Mouse (Mus musculus): ENCODE data around the gene Kif2c. TPM values are rescaled to one million over a fixed set of nuclear protein-coding genes. Genes with fewer than 3 reads are reported as not detected.
A peak's percentile ranks its signal among the peaks of the same experiment; 100 is the strongest.

Gene Kif2c
- total RNA-seq, 2 experiments from 2014 or later, result 13.2 to 16.7 TPM

GRCm38 (mm10) chr4:117123546-117124217 is 58.8 kb downstream of the Kif2c start:
- no peak for ATAC-seq (replicated peaks; ENCODE audit: low FRiP score, poor library complexity, severe bottlenecking)

GRCm38 (mm10) chr4:117122209-117122608 is 60.2 kb downstream of the Kif2c start:
- no peak for ATAC-seq (replicated peaks; ENCODE audit: low FRiP score, poor library complexity, severe bottlenecking)

GRCm38 (mm10) chr4:117120445-117121414 is 61.7 kb downstream of the Kif2c start:
- peak; percentile 73 for ATAC-seq (replicated peaks; ENCODE audit: low FRiP score, poor library complexity, severe bottlenecking)

DNA sequence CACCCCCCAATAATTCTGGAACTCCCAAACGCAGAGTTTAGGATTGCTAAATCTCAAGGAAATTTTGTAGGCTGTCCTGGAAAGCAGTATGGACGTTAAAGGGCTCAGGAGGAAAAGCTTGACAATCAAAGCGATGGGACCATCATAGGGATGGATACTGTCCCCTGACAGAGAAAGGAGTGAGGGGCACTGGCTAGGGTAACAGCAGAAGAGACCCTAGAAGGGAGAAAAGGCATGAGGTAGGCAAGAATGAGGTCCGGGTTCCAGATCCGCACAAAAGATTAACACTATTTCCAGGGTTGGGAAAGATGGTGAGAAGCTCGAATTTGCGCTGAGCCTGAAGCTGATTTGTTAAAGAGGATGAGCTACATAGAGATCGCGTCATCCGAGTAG is 62.4 kb downstream of the Kif2c start:
- no peak; the same call in 1 of the 2 replicates for ATAC-seq (replicated peaks; ENCODE audit: low FRiP score, poor library complexity, severe bottlenecking)

DNA sequence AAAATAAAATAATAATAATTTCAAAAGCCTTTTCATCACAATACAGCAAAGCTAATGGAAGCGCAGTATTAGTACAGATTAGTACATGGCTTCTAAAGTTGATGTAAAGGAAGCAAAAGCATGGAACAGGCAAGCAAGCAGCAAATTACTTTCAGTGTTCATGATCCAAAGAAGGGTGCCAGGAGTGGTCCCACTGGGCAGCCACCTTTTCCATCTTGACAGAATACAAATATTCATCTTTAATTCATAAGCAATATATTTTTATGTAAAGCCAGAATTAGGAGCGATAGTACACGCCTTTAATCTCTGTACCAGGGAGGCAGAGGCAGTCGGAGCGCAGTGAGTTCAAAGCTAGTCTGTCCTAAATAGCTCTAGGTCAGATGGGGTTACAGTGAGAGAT is 62.8 kb downstream of the Kif2c start:
- no peak for ATAC-seq (replicated peaks; ENCODE audit: low FRiP score, poor library complexity, severe bottlenecking)

GRCm38 (mm10) chr4:117117931-117118330 is 64.5 kb downstream of the Kif2c start:
- ATAC-seq (replicated peaks; ENCODE audit: low FRiP score, poor library complexity, severe bottlenecking), result no peak

- ATAC-seq (replicated peaks; ENCODE audit: low FRiP score, poor library complexity, severe bottlenecking), result no peak
Measured at GRCm38 (mm10) chr4:117115592-117115991, 66.8 kb downstream of the Kif2c start.

GRCm38 (mm10) chr4:117113237-117113636 is 69.2 kb downstream of the Kif2c start:
- ATAC-seq (replicated peaks; ENCODE audit: low FRiP score, poor library complexity, severe bottlenecking), result no peak

- no peak for ATAC-seq (replicated peaks; ENCODE audit: low FRiP score, poor library complexity, severe bottlenecking)
Measured at GRCm38 (mm10) chr4:117110985-117111384, 71.5 kb downstream of the Kif2c start.

- no peak for ATAC-seq (replicated peaks; ENCODE audit: low FRiP score, poor library complexity, severe bottlenecking)
Measured at GRCm38 (mm10) chr4:117110249-117110648, 72.2 kb downstream of the Kif2c start.

Other genes starting within 250 kb of the Kif2c start
- 731 and 769 TPM in 2 replicates for gene Urod, start 188.2 kb downstream of the Kif2c start, total RNA-seq (2015; ENCODE audit: low replicate concordance)
- gene Urod, start 188.2 kb downstream of the Kif2c start, total RNA-seq (2017; ENCODE audit: low replicate concordance), result 989 and 1,487 TPM in 2 replicates
- 5.8 and 7.9 TPM in 2 replicates for gene Hectd3, start 187.3 kb downstream of the Kif2c start, total RNA-seq (2015; ENCODE audit: low replicate concordance)
- gene Hectd3, start 187.3 kb downstream of the Kif2c start, total RNA-seq (2017; ENCODE audit: low replicate concordance), result 7.8 and 12.3 TPM in 2 replicates
- gene Eif2b3, start 163.2 kb downstream of the Kif2c start, total RNA-seq (2015; ENCODE audit: low replicate concordance), result 11.9 and 20.1 TPM in 2 replicates
- gene Eif2b3, start 163.2 kb downstream of the Kif2c start, total RNA-seq (2017; ENCODE audit: low replicate concordance), result 7.2 and 10.0 TPM in 2 replicates
- gene Ptch2, start 86.6 kb downstream of the Kif2c start, total RNA-seq (2015; ENCODE audit: low replicate concordance), result 0.19 and 0.21 TPM in 2 replicates
- 0.09 TPM in 1 of 2 replicates, not detected in the other for gene Ptch2, start 86.6 kb downstream of the Kif2c start, total RNA-seq (2017; ENCODE audit: low replicate concordance)
- gene Btbd19, start 56.9 kb downstream of the Kif2c start, total RNA-seq (2015; ENCODE audit: low replicate concordance), result 1.0 and 3.1 TPM in 2 replicates
- gene Btbd19, start 56.9 kb downstream of the Kif2c start, total RNA-seq (2017; ENCODE audit: low replicate concordance), result 0.68 and 1.3 TPM in 2 replicates
- gene Tctex1d4, start 55.8 kb downstream of the Kif2c start, total RNA-seq (2015; ENCODE audit: low replicate concordance), result not detected in 2 replicates
- gene Tctex1d4, start 55.8 kb downstream of the Kif2c start, total RNA-seq (2017; ENCODE audit: low replicate concordance), result not detected in 2 replicates
- gene Plk3, start 48.7 kb downstream of the Kif2c start, total RNA-seq (2015; ENCODE audit: low replicate concordance), result 0.42 TPM in 1 of 2 replicates, not detected in the other
- gene Plk3, start 48.7 kb downstream of the Kif2c start, total RNA-seq (2017; ENCODE audit: low replicate concordance), result 1.7 TPM in 1 of 2 replicates, not detected in the other
- 981 and 1,137 TPM in 2 replicates for gene Rps8, start 26.4 kb downstream of the Kif2c start, total RNA-seq (2015; ENCODE audit: low replicate concordance)
- gene Rps8, start 26.4 kb downstream of the Kif2c start, total RNA-seq (2017; ENCODE audit: low replicate concordance), result 281 and 366 TPM in 2 replicates
- gene Tmem53, start 69.3 kb upstream of the Kif2c start, total RNA-seq (2015; ENCODE audit: low replicate concordance), result 1.9 and 4.0 TPM in 2 replicates
- 1.9 TPM in 1 of 2 replicates, not detected in the other for gene Tmem53, start 69.3 kb upstream of the Kif2c start, total RNA-seq (2017; ENCODE audit: low replicate concordance)
- gene Armh1, start 69.5 kb upstream of the Kif2c start, total RNA-seq (2015; ENCODE audit: low replicate concordance), result not detected in 2 replicates
- not detected in 2 replicates for gene Armh1, start 69.5 kb upstream of the Kif2c start, total RNA-seq (2017; ENCODE audit: low replicate concordance)